Mouse (Mus musculus) testis, adult 2 months (tissue): ENCODE data around the gene Ahcyl2.

ENCODE experiments used
- CTCF ChIP-seq: fragments of 200-500 bp; IDR thresholded peaks from 2 replicates; pipeline ENCODE4 v1.5.1; 2012; ENCODE audit warnings: low read depth, mild to moderate bottlenecking, inconsistent platforms, low read length, moderate library complexity; ENCODE audit not compliant: control insufficient read depth, insufficient read depth, insufficient replicate concordance
- POLR2A ChIP-seq: fragments of 200-500 bp; IDR thresholded peaks from 2 replicates; pipeline ENCODE4 v1.6.1; 2012; ENCODE audit warnings: low read depth, mild to moderate bottlenecking, inconsistent platforms, low read length, moderate library complexity; ENCODE audit not compliant: control insufficient read depth

GRCm38 (mm10) chr6:29833568-29834255 lies 65.9 kb downstream of the Ahcyl2 start:
- TF ChIP-seq CTCF (no peak), POLR2A (no peak)
